Mouse (Mus musculus): ENCODE results near the gene Olfr548-ps1.
"Not testable (repeated sequence)": the region's sequence is repeated elsewhere in the genome, so short reads cannot be mapped to it uniquely, and the experiment has no call there.

The Olfr548-ps1 gene

DNA sequence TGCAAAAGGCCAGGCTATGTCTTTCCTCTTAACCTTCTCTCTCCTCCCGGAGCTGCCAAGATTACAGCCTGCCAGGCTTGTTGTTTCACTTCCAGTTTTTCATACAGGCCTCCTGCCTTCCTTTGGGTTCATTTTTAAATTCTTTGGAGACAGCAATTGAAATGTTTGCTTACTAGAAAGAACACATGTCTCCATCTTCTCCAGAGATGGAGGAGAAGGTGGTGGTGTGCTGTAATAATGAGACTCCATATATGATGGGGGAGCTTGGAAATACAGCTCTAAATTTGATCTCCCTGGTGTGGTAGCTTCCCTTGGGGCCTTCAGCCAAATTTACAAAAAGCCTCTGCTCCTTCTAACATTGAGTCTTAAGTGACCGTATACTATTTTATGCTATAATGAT, at the start of gene Olfr548-ps1:
TSS of gene Olfr548-ps1 (plus strand) at position 301 of the 400 bp plus-strand sequence.
- no peak for DNase-seq (ENCODE audit: low spot score)

DNA sequence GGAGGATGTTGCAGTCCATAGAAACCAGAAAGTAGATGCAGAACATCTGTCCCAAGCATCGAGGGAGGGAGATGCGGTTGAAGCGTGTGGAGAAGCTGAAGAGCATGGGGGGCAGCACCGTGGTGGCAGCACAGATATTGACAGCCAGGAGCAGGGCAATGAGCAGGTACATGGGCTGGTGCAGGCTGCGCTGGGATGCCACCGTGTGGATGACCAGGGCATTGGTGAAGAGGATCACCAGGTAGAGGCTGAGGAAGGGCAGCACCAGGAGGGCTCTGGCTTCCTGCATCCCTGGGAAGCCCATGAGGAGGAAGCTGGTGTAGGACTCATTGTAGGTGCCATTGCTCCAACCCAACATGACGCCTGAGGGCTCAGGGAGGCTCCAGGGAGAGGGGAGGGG, 46.3 kb upstream of the Olfr548-ps1 start:
- DNase-seq (ENCODE audit: low spot score), result not testable (repeated sequence)

DNA sequence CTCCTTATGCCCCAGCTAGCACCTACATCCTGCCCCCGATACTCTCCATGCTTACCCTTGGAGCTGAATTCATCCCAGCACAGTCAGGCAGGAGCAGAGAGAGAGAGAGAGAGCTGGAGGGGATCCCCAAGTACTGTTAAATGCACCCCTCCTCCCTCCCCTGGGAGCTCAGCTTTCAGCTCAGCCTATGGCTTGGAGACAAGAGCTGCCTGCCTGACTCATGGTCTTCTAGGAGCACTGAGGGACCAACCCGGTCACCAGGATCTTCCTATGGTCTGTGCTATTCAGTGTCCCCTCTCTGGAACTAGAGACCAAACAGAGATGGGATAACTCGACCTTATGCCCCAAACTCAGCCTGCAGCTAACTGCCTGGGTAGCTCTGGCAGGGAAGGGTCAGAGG, 41.2 kb upstream of the Olfr548-ps1 start, which contains the start of gene Olfr545:
TSS of gene Olfr545 (minus strand) at position 101 of the 400 bp plus-strand sequence.
- no peak for DNase-seq (ENCODE audit: low spot score)

DNA sequence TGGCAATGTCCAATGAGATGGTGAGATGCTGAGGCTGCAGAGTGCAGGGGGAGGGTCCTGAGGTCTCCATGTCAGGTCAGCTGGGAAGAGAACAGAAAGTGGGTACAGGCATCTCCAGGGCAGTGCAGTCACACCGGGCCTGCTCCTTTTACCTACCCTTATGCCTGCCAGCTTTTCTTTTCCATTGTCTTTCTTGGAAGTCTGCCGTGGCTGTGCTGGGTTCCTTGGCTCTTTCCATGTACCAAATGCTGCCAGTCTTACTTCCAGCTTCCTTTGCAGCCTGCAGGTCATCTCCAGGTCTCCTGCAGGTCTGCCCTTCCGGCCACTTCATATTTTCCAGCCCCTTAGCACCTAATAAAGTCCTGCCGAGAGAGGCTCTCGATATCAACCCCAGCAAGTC, 38.7 kb upstream of the Olfr548-ps1 start:
- DNase-seq (ENCODE audit: low spot score), result no peak

DNA sequence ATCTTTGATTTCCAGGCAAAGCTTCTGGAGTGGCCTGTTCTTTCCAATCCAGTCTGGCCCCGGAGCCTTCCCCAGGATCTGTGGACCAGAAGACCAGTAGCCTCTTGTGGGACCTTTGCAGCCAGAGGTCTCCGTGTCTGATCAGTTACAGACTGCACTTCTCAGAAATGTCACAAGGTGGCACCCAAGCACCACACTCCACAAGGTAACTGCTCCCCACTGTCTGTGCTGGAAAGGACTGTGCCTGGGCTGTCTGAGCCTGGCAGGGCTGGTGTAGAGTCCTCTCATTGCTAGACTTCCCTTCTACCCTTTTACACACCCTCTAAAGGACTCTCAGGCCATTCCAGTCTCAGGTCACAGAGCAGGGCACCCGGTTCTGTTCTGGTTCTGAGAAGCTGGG, 33.8 kb upstream of the Olfr548-ps1 start:
- DNase-seq (ENCODE audit: low spot score), result peak; percentile 56

DNA sequence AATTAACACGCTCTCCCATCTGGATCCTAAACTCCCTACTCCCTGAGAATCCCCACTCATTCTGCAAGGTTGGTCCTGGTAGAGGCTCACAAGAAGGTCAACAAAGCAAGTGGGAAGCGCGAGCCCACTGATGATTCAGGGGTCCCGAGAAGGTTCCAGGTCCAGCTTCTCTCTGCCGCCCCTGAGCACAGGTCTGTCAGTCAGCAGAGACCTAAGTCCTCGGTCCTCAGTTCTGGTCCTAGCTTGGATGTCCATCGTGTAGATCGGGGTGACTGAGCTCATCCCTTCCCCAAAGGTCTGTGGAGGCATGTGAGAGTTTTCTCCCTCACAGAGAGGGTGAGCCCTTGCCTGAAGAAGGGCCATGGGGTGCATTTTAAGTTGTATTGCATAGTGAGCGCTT, 32.6 kb upstream of the Olfr548-ps1 start:
- DNase-seq (ENCODE audit: low spot score), result no peak

DNA sequence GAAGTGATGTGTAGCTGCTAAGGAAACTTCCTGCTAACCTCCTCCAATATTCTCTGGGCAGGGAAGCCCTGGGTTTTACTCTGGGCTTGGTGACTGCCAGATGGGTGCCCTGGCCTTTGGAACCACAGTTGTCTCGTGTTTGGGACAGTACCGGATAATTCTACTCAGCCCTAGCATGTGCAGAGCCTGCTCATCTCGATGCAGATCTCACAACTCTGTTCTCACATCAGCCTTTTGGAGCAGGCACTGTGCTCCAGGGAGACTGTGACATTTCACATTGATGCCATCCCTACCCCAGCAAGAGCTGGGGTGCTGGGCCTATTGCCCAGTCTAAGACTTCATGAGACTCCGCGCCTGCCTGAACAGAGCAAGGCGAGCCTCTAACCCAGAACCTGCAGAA, 32.0 kb upstream of the Olfr548-ps1 start:
- DNase-seq (ENCODE audit: low spot score), result no peak

DNA sequence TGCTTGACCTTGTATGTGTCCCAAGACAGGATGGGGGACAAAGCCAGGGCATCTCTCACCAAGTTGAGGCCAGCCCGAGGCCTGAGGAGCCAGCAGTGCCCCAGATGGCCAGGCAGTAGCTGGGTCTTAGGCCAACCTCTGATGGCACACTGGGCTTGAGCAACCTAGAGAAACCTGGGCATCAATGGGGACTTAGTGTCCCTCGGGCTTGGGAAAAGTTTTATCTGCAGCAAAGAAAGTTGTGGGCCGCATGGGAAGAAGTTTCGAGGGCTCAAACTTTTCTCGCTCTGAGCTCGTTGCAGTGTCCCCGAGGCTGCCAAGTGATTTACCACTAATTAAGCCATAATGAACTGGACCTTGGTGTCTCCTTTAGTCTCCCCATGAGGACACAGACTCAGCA, 31.0 kb upstream of the Olfr548-ps1 start:
- no peak for DNase-seq (ENCODE audit: low spot score)

DNA sequence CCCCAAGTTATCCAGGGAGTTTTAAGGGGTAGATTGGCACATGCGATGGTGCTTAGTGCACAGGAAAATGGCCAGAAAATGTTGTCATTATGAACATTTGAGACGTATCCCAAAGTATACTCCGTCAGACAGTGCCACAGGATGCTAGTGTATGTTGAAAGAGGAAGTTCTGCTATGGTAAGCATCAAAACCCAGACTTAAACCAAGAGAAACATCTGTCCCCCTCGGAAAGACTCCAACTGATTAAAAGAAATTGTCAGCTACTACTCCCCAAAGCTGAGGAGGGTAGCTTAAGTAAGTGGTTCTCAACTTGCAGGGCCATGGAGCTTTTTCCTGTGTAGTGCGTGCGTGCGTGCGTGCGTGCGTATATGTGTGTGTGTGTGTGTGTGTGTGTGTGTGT, 28.8 kb upstream of the Olfr548-ps1 start:
- no peak for DNase-seq (ENCODE audit: low spot score)

DNA sequence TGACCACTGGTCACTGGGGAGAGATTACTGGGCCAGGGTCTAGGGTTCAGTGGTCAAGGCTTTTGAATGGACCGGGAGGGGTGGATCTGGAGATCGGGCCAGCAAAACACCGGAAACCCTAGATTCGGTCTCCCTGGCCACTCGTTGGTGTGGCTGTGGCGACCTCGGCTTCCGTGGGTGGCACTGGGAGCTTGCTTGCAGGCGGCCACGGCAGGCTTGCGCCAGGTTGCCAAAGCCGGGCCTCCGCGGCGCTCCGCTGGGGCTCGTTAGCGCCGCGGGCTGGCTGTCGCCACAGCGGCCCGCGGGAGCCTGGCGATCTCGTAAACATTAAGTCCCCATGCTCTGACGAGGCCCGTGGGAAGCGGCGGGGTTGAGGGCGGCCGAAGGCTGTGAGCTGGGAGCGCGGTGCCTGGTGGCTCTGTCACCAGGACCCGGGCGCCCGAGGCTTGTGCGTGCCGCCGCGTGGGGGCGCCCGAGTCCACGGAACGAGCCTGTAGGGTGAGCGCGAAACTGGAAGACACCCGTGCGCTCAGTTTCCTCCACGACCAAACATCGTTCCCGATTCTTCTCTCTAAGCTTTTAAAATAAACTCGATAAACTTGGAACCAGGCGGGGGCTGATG, 27.8 kb upstream of the Olfr548-ps1 start:
- peak; percentile 66 for DNase-seq (ENCODE audit: low spot score)

DNA sequence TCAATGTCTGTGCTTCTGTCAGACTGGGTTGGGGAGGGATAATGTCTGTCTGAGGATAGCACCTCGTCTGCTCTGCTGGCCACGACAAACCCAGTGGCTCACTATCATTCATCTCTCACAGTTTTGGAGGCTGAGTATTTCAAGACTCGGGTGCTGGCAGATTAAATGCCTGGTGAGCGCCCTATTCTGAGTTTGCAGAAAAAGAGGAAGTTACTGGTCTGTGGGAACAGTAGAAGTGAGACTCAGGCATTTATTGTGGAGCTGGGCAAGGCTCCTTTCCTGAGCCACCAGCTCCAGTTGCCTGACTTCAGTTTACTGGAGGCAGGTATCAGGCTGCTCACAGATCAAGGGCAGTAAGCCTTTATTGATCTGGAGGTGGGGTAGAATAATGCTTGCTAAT, 26.6 kb upstream of the Olfr548-ps1 start:
- DNase-seq (ENCODE audit: low spot score), result no peak

DNA sequence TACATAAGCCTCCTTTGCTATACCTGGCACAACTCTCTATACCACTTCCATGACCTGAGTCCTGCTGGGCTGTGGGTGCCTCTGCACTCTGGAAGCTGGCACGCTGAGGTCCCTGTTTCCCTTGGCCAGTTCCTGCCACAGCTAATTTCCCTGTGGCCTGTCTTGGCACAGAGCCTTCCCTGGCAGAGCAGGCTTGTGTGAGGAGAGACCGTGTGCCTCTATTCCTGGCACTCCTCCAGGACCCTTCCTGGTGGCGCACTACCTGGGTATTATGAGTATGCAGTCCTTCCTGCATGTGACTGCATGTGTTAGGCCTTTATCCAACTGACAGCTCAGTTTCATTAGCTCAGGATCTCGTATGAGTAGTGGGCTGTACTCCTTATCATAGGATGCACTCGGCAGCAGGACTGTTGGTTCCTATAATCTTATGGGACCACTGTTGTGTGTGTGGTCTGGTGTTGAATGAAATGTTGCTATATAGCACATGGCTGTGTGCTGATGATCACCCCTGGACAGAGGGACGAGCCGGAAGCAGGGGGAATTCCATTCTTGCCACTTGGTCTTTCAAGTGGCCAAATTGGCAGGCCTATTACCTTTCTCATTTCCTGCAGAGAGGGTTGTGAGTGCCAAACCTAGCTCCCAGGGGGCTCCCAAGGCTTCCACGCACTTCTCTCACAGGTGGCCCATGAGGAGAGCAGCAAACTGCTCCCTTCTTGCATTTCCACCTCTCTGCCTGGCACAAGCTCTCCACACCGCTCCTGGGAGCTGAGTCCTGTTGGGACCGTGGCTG, 24.2 kb upstream of the Olfr548-ps1 start:
- no peak for DNase-seq (ENCODE audit: low spot score)

DNA sequence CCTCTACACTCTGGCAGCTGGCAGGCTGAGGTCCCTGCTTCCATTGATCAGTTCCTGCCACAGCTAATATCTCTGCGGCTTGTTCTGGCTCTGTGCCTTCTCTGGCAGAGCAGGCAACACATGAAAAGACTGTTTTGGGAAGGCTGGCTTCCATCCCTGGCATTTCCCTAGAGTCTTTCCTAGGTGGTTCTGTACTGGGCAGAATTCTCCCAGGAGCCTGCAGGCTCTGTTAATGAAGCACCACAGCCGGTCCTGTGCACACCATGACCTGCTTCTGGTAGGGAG, 23.7 kb upstream of the Olfr548-ps1 start:
- no peak for DNase-seq (ENCODE audit: low spot score)

DNA sequence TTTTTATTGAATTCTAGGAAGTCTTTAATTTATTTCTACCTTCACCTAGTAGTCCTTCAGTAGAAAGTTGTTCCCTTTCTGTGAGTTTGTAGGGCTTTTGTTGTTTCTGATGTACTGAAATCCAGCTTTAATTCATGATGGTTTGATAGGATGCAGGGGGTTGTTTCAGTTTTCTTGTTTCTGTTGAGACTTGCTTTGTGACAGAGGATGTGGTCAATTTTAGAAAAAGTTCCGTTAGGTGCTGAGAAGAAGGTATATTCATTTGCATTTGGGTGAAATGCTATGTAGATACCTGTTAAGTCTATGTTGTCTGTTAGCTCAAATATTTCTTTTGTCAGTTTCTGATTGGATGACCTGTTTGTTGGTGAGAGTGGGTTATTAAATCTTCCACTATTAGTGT, 11.6 kb upstream of the Olfr548-ps1 start:
- DNase-seq (ENCODE audit: low spot score), result no peak

DNA sequence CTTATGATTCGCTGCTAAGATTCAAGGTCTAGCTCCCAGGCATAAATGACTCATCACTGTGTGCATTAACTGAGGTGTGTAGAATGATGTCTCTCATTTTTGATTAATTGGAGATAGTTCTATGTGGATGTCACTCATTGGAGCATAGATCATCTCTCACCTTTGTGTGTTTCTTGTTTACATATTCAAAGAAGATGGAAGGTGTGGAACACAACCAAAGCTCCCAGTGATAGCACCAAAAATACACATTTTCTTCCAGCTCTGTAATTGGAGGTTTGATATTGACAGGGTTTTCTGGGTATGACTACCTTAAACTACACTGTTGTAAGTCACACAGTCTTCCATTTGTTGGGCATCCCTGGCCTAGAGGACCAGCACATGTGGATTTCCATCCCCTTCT, 6.2 kb upstream of the Olfr548-ps1 start, which contains the start of gene Olfr547:
TSS of gene Olfr547 (plus strand) at position 301 of the 400 bp plus-strand sequence.
- no peak for DNase-seq (ENCODE audit: low spot score)

DNA sequence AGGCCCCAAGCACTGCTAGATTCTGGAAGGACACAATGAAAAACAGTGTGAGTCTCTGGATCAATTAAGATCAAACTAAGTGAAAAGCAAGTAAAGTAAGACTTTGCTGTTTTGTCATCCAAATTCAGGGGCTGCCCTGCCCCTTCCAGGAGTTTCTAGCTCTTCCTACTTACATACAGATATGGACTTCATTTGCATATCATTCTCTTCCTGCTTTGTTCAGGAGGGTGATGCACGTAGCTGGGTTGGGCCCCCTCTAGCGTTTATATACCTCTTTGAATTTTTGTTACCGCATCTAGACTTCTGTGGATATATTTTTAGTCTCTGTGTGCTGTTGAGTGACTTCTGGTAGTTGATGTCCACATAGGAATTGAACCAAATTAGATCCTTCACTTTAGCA, 555 bp downstream of the Olfr548-ps1 start:
- no peak for DNase-seq (ENCODE audit: low spot score)

DNA sequence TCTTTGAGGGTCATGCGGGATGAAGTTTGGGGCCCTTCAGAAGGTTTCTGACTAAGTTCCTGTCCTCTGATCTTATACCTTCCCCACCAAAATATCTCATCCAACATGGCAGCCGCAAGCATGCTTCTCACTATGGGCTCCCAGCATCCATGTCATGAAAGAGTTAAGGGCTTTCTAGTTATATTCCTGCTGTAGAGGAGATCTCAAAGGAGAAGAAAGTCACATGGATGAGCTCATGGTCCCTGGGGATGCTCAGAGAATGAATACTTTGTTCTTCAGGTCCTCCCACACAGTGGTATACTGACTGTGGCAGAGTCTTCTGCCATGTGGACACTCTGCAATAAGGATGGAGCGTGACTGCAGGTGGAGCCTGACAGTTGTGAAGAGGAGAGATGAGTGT, 8.9 kb downstream of the Olfr548-ps1 start, which contains the start of gene Olfr549:
TSS of gene Olfr549 (plus strand) at position 301 of the 400 bp plus-strand sequence.
- DNase-seq (ENCODE audit: low spot score), result no peak

DNA sequence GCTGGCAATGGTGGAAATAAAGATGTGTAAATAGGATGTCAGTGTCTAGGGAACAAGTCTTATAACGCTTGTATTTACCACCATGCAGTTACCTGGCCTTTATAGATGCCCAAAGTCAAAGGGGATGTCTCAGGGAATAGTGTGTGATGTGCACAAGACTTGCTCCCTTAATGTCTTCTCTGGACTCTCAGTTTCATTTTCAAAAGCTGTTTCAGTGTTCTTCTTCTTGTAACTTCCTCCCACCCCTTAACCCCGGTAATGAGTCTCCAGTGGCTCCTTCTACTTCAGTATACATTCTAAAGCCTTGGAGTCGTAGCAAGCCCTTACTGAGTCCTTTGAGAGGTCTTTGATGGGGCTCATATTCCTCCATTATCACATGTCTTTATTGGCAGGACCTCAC, 12.6 kb downstream of the Olfr548-ps1 start:
- no peak for DNase-seq (ENCODE audit: low spot score)

DNA sequence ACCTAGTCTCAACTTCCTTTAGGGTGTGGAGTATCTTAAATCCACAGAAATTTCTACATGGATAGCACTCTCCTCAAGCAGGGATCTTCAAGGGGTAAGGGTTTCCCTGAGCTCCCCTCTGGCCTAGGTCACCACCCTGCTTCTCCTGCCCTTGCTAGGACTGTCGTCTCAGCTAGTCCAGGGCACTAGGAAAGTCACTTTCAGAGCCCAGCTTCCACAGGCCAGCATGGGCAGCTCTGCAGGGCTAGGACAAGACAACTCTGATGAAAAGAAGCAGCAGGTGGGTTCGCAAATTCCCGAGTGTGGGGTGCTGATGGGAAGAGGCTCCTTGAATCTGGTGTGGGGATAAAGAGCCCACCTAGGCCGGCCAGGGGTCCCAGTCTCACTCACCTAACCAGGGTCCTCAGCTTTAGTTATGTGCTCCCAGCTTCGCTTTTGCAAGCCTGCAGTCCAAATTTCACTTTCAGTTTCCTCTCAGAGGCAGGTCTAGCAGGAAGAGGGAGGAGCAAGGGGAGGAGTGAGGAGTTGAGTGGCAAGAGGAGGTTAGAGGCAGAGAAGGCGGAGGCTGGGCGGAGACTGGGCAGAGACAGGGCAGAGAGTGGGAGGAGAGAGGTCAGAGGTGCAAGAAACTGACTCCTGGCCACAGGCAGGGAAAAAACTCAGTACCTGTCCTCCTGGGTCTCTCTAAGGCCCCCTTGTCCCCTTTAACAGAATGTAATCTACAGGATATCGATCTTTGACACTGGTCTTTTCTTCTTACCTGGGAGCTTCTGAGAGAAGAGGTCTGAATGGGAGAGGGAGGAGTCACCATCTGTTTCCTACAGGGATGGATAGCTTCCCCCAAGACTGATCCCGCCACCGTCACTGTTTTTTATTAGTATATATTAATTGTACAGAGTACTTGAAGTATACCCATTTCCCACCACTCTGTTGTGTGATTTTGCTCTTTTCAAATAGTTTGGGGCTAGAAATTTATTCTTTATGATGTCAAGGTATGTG, 24.6 kb downstream of the Olfr548-ps1 start, which contains the start of gene Trim21:
TSS of gene Trim21 (minus strand) at position 488 of the 999 bp plus-strand sequence.
- DNase-seq (ENCODE audit: low spot score), result peak; percentile 78

DNA sequence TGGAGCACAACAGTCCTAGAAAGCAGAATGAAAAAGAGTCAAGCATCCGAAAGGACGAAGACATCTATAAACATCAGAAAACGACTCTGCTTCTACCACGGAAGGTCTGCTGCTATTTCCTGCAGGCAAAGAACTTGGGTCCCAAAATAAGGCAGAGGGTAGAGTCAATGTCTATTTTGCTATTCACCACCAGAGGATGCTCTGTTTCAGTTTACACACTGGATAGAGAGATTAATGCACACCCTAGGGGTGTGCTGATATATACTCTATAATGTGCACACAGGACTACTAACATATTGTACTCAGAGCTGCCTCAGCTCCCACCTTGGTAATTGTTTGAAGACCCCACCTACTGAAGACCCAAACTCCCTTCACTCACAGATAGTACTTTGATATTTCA, 25.5 kb downstream of the Olfr548-ps1 start:
- no peak for DNase-seq (ENCODE audit: low spot score)

DNA sequence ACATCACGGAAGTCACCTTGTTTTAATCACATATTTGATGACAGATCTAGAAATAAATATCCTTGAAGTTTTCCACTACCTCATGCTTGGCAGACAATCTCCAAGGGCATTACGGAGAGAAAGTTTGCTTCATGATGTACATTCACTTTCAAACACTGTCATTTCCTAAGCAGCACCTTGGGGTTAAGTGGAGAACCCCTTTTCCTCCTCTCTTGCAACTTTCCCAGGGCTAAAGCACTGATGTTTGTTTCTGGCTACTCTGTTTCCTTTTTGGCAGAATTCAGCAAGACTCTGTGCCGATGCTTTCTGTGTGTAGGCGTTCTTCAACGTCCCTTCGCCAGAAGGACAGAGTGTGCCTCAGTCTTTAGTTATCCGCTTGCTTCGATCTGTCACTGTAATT, 30.4 kb downstream of the Olfr548-ps1 start, which contains the start of gene Olfr550:
TSS of gene Olfr550 (plus strand) at position 301 of the 400 bp plus-strand sequence.
- no peak for DNase-seq (ENCODE audit: low spot score)

DNA sequence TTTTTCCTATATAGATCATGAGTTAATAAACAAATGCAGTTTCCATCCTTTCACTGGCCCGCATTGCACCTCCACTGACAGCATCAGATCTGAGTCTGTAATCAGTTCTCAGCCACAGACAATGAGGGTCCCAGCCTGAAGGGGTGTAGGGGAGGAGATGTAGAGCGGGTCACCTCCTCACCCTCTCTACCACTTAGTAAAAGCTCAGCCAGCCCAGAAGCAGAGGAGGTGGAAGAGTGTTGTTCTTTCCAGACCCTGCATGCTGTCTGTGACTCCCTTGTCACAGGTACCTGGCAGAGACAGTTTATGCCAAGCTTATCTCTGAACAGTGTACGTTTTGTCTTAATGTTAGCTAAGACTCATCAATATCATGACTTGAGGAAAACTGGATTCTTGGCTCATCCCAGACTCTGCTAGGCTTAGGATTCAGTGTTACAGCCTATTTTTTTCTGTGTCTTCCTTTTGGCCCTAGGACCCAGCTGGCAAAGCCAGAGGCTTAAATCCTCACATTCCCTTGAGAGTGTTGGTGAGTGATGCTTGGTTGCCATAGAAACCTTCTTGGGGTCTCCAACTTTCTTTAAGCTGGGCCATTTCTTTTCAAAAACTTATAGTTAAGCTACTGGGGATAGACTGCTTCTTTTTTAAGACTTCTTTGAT, 32.6 kb downstream of the Olfr548-ps1 start:
- DNase-seq (ENCODE audit: low spot score), result no peak
